Mouse (Mus musculus) activated CD4-positive, CD25-positive, alpha-beta regulatory T cell (primary cell): ENCODE results near the gene A030014E15Rik. TPM values are rescaled to one million over a fixed set of nuclear protein-coding genes. Genes with fewer than 3 reads are reported as not detected.

Experiments used
- polyA plus RNA-seq, 2 experiments: library from polyadenylated mRNA; unstranded; fragments of 100-300 nt; shearing (Covaris generic); gene quantifications; one replicate each; pipeline ENCODE4 v1.2.1; 2017

The A030014E15Rik gene
- not detected for polyA plus RNA-seq

GRCm38 (mm10) chr1:82924650-82925049 lies at the start of gene A030014E15Rik:
A030014E15Rik (plus strand) TSS chr1:82924917.

GRCm38 (mm10) chr1:82913025-82913424 lies 11.7 kb upstream of the A030014E15Rik start, which contains the start of gene A030005L19Rik:
A030005L19Rik (plus strand) TSS chr1:82913325.

GRCm38 (mm10) chr1:82931326-82931725 lies 6.6 kb downstream of the A030014E15Rik start, which contains the start of gene Gm6217:
Gm6217 (minus strand) TSS chr1:82931399.

GRCm38 (mm10) chr1:82943295-82943694 lies 18.6 kb downstream of the A030014E15Rik start, which contains the start of gene A030003K21Rik:
A030003K21Rik (minus strand) TSS chr1:82943388.

GRCm38 (mm10) chr1:82955913-82956312 lies 31.2 kb downstream of the A030014E15Rik start, which contains the start of gene Gm7544:
Gm7544 (minus strand) TSS chr1:82956013.

GRCm38 (mm10) chr1:82959870-82960385 lies 35.2 kb downstream of the A030014E15Rik start, which contains the start of gene Gm47955:
Gm47955 (plus strand) TSS chr1:82960286.

Other genes starting within 250 kb of the A030014E15Rik start
- gene Mff, start 200.0 kb upstream of the A030014E15Rik start, polyA plus RNA-seq: 100 to 1,000 TPM; 180 to 260 TPM
- gene Tm4sf20, start 156.5 kb upstream of the A030014E15Rik start, polyA plus RNA-seq: under 1 TPM; 0.42 to 0.57 TPM
- gene Gm47791, start 153.7 kb upstream of the A030014E15Rik start, polyA plus RNA-seq: not detected
- 100 to 1,000 TPM; 180 to 282 TPM for gene Agfg1, start 85.4 kb upstream of the A030014E15Rik start, polyA plus RNA-seq
- 1 to 10 TPM in 1 of 2 experiments, under 1 TPM in 1; 0.66 to 1.1 TPM for gene A030005L19Rik, start 11.6 kb upstream of the A030014E15Rik start, polyA plus RNA-seq
- not detected for gene Gm6217, start 6.5 kb downstream of the A030014E15Rik start, polyA plus RNA-seq
- under 1 TPM in 1 of 2 experiments, not detected in 1; 0.21 TPM for gene A030003K21Rik, start 18.5 kb downstream of the A030014E15Rik start, polyA plus RNA-seq
- under 1 TPM in 1 of 2 experiments, not detected in 1; 0.21 TPM for gene Gm7544, start 31.1 kb downstream of the A030014E15Rik start, polyA plus RNA-seq
- gene Gm47955, start 35.4 kb downstream of the A030014E15Rik start, polyA plus RNA-seq: not detected
- under 1 TPM in 1 of 2 experiments, not detected in 1; 0.25 TPM for gene Gm47959, start 75.6 kb downstream of the A030014E15Rik start, polyA plus RNA-seq
- not detected for gene Slc19a3, start 113.5 kb downstream of the A030014E15Rik start, polyA plus RNA-seq
- gene Krtap28-10, start 117.6 kb downstream of the A030014E15Rik start, polyA plus RNA-seq: under 1 TPM in 1 of 2 experiments, not detected in 1; 0.25 TPM
- not detected for gene Gm47969, start 120.0 kb downstream of the A030014E15Rik start, polyA plus RNA-seq
- not detected for gene A030005K14Rik, start 134.5 kb downstream of the A030014E15Rik start, polyA plus RNA-seq
- gene Krtap28-13, start 136.0 kb downstream of the A030014E15Rik start, polyA plus RNA-seq: not detected
- gene Ccl20, start 191.8 kb downstream of the A030014E15Rik start, polyA plus RNA-seq: 1 to 10 TPM in 1 of 2 experiments, not detected in 1; 1.8 TPM
- not detected for gene Daw1, start 234.8 kb downstream of the A030014E15Rik start, polyA plus RNA-seq